Mouse (Mus musculus): ENCODE measurements around the gene Lce3f.
A peak's percentile ranks its signal among the peaks of the same experiment; 100 is the strongest.

Gene Lce3f

DNA sequence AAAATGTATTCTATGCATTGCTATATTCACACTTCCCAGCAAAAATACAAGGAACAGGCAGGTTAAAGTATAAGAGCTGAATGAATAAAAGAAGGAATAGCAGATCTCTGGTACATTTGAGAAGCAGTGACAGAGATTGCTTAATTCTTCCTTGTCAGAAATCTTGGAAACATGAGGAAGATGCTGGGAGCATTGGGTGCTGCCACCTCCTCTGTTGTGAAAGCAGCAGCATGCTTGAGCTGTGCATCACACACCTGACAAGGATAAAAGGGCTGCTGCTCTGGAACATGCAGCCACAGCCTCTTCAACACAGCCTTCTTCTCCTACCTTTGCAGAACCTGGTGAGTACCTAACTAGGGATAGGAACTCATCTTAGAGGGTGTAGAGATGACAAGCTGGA, at the start of gene Lce3f:
Gene Lce3f (plus strand): TSS at position 301 of the 400 bp plus-strand sequence.
- no peak for DNase-seq

DNA sequence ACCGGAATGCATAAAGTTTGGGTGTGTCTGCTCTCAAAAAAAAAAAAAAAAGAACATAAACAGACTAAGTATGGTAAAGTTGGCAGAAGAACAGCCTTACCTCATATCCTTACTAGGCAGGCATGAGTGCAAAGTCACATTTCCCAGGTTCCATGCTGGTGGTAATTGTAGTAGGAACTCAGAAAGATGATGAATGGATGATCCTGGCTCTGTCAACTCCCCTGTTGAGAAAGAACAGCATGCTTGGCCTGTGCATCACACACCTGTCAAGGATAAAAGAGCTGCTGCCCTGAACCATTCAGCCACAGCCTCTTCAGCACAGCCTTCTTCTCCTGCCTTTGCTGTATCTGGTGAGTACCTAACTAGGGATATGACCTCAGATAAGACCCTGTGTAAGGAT, 47.8 kb upstream of the Lce3f start, which contains the start of gene Lce3c:
Gene Lce3c (plus strand): TSS at position 301 of the 400 bp plus-strand sequence.
- DNase-seq: no peak

DNA sequence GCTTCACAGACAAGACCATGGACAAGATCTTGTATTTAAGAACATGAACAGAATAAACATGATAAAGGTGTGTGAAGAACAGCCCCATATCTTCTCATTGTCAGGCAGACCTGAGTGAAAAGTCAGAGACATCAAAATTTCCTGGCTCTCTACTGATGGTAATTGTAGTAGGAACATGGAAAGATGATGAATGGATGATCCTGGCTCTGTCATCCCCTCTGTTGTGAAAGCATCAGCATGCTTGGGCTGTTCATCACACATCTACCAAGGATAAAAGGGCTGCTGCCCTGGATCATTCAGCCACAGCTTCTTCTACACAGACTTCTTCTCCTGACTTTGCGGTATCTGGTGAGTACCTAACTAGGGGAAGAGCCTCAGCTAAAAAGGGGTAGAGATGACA, 34.9 kb upstream of the Lce3f start, which contains the start of gene Lce3d:
Gene Lce3d (plus strand): TSS at position 301 of the 400 bp plus-strand sequence.
- DNase-seq: no peak

DNA sequence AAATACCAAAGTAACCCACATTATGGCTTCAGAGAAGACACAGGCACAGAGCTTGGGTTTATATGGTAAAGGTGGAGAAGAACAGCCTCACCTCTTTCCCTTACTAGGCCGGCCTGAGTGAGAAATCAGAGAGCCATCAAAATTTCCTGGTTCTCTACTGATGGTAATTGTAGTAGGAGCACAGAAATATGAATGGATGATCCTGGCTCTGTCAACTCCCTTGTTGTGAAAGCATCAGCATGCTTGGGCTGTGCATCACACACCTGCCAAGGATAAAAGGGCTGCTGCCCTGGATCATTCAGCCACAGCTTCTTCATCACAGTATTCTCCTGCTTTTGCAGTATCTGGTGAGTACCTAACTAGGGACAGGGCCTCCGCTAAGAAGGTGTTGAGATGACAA, 25.3 kb upstream of the Lce3f start, which contains the start of gene Lce3e:
Gene Lce3e (plus strand): TSS at position 301 of the 400 bp plus-strand sequence.
- no peak for DNase-seq

DNA sequence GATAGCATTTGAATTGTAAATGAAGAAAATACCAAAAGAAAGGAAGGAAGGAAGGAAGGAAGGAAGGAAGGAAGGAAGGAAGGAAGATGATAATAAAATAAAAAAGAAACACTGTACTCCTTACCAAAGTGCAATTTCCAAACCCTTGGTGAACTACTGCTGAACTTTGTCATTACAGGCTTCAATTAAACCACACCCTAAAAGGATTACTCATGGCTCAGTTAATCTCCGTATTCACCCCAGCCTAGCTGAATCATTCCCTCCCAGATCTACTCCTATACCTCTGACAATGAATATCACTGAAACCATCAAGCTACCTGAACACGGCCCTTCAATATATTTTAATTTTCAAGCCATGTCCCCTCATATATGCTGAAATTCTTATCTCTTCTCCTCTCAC, 13.5 kb upstream of the Lce3f start:
- DNase-seq: no peak

DNA sequence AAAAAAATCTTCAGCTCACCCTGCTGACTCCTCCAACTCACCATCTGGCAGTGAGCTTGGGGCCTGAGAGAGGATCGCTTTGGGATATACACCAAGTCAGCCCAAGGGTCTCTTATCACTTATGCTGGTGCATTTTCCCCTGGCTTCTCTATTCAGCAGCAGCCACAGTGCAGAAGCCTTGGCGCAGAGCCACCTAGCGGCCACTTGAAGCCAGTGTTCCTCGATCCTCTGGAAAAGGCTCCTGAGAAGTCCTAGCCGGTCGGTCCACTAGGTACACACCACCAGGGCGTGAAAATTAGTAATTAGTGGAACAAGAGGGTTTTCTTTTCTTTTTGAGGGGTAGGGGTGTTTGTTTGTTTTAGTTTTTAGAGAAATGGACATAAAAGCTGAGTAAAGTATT, 6.7 kb downstream of the Lce3f start:
- peak; percentile 28 for DNase-seq

DNA sequence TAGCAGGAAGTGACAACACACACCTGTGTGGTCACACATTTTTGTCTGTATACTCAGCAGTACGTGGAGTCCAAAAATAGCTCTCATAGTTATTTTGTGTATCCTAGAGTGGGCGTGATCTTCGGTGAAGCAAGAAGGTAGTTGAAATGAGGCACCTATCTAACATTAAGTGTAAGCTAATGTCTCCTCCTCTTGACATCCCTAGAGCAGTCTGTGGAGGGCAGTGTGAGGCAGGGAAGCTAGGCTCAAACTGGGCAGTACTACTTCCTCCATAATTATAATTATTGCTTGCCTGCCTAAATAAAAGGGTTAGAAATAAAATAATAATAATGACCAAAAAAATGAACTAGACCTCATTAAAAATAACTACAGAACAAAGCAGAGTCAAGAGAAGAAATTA, 8.6 kb downstream of the Lce3f start:
- no peak for DNase-seq

DNA sequence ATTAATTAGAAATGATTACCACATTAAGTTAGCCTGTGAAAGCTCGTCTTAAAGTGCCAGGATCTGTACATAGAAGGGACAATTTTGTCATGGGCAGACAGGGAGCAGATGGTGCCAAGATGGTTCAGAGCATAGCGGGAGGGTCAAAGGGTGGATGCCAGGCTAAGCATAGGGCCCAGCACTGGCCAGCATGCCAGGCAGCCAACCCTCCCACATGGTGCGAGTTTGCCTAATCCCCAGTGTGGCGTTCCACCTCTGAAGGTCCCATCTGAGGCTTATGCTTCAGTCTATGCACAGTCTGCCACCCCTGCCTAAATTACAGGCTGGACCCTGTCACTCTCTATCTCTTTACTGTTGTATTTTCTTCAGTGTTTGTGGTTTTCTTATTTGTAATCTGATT, 10.8 kb downstream of the Lce3f start:
- DNase-seq: no peak

DNA sequence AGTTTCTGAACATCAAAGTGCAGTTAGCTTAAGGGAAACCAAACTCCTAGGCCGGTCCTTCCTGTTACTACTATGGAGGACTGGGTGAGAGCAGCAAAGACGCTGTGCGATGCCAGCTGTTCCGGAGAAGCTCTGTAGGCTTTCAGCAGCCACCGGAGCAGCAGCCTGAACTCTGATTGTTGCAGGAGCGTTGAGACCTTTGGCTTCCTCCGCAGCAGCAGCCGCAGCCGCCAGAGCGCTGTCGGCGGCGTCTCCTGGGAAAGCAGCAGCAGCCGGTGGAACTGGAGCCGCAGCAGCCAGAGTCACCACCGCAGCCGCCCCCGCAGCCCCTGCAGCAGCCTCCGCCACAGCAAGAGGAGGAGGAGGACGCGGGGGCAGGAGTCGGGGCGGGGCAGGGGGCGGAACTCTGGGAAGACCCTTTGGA, 22.4 kb downstream of the Lce3f start:
- DNase-seq: no peak

DNA sequence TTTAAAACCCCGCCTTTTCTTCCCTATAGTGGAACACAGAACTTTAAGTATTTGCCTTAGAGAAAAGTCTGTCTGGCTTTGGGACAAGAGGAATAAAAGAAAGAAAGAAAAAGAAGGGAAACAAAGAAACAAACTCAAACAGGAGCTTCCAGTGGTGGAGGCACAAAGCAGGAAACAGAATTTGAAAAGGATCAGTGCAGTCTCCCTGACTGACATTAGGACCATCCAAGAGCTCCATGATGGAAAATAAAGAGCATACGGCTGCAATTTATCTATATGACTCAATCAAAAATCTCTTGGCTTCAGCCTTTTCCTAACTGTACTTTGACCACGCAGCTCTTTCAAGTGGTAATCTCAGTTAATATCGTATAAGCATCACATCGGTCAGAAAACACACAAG, 22.8 kb downstream of the Lce3f start:
- DNase-seq: no peak

DNA sequence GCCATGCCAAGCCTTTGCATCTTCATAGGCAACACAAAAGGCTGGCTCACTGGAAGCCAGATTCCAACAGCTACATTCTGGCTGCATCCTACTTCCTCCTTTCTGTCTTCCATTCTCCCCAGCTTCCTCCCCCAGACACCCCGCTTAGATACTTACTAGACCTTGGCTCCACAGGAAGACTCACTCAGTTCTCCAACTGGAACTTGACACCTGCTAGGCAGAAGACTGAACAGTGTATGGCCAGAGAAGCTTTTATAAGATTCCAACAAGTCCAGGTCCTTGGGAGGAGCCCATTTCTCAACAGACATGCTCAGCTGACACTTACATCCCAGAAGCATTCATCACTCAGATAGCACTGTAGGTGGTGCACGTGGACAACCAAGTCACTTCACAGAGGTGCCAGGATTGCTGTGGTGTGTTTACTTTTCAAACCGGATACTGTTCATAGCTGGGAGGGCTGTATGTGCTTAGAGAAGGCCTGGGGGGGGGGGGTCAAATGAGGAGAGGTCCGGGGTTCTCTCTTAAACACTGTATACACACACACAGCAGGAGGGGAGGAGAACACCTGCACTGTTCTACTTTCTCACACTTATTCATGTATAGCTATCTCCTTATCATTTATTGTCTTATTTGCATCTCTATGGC, 23.6 kb downstream of the Lce3f start, which contains the start of gene Crct1:
Gene Crct1 (minus strand): TSS at position 228 of the 645 bp plus-strand sequence.
- no peak for DNase-seq

DNA sequence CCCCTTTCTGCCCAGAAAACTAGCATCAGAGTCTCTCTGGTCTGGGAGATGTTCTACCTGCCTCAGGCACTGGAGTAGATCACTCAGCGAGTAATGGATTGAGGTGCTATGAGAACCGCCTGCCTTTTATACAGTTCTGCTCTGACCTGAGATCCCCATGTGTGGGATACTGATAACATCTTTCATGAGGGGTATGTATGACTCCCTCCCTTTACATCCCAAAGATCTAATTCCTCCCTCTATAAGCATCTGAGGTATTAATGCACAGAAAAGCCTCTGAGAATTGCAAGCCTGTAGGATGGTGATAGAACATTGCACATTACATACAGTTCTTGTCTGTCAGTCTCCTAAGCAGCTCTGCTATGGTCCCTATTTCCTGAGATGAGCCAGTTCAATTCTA, 26.9 kb downstream of the Lce3f start, which contains the start of gene Lce1m:
Gene Lce1m (minus strand): TSS at position 101 of the 400 bp plus-strand sequence.
- DNase-seq: no peak

DNA sequence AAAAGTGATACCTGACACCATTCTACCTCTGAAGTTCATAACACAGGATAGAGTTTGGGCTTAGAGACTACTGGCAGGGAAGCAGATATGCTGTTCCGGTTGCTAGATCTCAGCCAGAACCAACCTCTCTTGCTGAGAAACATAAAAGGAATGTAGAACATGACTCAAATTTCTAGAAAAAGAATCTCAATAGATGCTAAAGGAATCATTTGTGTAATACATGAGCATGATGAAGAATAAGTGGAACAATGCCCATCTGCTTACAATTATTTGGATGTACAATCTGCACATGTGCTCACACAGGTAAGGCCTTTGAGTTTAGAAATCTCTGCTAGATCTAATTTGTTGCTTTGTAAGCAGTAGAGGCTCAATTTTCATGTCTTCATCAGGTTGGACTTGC, 29.1 kb downstream of the Lce3f start:
- no peak for DNase-seq

DNA sequence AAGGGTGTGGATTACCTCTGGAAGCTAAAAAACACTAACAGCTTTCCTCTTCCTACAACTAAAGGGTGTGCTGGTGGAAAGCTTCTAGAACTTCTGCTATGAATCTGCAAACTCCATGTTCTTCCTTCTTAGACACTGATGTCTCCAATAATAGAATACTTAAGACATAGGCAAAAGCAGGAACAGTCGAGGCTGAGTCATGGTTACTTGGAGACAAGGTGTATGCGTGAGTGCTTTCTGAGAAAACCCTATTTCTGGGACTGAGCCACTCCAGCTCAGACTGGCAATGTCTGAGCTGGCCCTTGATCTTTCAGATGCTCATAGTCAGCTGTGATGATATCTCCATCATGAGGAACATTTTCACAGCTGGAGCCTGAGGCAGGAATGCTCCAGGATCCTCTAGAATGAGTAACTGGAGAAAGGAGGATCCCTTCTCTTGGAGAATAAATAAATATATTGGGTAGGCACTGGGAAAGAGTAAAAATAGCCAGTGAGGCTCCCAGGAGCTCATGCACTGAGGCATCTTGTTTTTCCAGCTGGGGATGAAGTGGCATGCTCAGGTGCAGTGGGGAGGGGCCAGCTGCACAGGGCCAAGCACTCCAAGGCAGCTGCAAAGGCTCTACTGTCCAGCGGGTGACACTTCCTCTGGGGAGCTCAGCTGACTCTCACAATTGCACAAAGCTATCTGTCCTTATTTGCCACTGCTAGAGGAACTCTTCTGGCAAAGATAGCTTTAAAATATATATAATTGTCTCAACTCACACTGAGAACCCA, 31.6 kb downstream of the Lce3f start:
- no peak for DNase-seq

DNA sequence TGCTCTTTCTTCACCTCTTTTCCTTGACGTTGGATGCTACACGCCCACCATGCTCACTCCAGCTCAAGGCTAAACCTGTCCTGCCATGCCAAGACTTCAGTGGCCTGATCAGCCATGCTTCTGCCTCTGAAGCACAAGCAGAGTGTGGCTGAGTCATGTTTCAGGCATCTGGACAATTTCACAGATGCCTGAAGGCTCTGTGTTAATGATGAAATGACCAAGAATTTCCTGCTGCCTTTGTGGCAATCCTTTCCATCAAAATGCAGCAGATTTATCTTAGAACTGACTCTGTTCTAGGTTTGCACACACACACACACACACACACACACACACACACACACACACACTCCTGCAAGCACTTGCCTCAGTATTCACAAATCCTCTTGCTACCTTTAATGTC, 33.5 kb downstream of the Lce3f start:
- no peak for DNase-seq

DNA sequence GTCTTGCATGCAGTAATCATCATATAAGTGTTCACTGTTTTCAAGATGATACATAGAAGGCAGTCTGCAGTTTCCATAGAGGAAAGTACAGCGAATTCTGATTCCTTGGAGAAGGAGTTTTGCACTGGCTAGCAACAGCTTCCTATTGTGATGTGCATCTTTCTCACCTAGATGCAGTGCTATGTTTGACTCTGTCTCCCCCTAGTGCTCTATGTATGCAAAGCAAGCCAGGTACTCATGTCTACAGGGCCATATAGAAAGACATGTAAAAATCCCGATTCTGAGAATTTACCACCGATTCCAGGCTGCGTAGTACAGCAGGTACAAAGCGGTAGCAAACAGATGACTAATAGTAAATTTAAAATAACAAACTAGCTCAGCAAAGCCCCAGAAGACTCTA, 39.4 kb downstream of the Lce3f start:
- no peak for DNase-seq
